Mouse (Mus musculus) spleen, postnatal 14 days (tissue): Measurements from ENCODE around the gene Ces2e.
A peak's percentile ranks its signal among the peaks of the same experiment; 100 is the strongest.
"Not testable (repeated sequence)": the region's sequence is repeated elsewhere in the genome, so short reads cannot be mapped to it uniquely, and the experiment has no call there.

Experiments
- DNase-seq, 2 experiments: peaks; one replicate each; pipeline ENCODE4 v3.0.0; 2021 to 2022; ENCODE audit warnings: low spot score in 2 of 2

Gene Ces2e

DNA sequence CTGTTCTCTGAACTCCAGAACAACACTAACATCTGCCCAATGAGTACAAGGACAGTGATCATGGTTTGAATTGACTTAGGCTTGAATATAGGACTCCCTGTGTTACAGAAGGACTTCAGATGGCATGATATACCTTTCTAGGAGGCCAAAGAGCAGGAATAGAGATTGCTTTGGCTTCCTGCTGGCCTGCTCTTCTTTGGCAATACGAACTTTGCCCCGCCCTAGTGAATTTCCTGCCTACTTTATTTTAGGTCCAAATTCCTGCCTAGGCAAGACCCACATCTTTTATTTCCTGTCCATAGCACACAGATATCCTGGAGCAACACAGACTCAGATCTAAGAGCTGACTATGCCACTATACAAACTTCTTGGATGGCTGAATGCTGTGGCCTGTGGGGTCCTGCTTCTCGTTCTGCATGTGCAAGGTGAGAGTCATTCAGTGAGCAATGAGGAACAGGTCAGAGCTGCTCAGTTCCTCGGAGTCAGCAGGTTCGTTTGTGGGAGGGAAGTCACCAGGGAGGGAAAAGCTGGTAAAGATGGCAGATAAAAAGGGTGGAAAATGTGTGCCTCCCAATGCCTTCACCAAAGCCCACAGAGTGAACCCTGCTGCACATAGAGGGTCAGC is at the start of gene Ces2e:
Gene Ces2e (plus strand): TSS at position 289 of the 625 bp plus-strand sequence.
- DNase-seq = no peak

DNA sequence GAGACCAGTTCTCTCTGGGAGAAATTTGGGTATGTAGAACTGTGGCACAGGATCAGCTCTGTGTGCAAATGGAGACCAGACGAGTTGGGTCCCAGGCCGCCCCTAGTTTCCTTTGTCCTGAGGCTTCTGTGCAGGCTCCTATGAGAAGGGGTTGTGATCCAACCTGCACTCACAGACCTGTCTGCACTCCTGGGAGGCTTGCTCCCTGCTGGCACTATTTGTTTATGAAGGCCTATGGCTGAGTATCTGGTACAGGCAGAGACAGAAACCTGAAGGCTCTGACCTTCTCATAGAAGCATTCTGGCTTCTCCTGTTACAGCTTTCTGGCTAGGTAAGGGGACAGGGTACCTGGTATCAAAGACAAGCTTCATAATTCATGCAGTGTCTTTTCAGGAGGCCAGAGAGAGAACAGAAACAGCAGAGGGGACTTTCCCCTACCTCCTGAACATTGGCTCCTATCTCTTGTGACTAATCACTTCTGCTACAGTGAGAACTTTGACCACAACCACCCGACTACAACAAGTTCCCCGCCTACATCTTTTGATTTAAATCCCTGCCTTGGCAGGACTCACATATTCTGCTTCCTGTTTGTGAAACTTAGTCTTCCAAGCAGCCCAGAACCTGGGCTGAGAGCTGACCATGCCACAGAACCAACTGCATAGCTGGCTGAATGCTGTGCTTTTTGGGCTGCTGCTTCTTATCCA is 39.7 kb upstream of the Ces2e start:
- DNase-seq = not testable (repeated sequence)

- no peak for DNase-seq
Measured at GRCm38 (mm10) chr8:104901746-104902145, 24.3 kb upstream of the Ces2e start.

DNA sequence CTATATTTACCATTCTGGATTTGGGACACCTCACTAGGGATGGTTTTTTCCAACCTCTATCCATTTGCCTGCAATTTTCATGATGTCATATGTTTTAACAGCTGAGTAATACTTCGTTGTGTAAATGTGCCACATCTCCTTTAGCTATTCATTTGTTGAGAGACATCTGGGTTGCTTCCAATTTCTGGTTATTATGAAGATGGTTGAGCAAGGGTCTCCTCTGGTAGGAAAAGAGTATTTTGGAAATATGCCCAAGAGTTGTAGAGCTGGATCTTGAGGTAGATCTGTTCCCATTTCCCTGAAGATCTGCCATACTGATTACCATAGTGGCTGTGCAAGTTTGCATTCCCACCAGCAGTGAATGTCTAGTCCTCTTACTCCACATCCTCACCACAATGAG is 18.9 kb upstream of the Ces2e start:
- no peak for DNase-seq

GRCm38 (mm10) chr8:104909021-104909420 is 17.0 kb upstream of the Ces2e start:
- not testable (repeated sequence) for DNase-seq

GRCm38 (mm10) chr8:104909651-104910050 is 16.4 kb upstream of the Ces2e start:
- not testable (repeated sequence) for DNase-seq

GRCm38 (mm10) chr8:104927301-104927700 is 1.2 kb downstream of the Ces2e start:
- DNase-seq = no peak

- no peak for DNase-seq
Measured at GRCm38 (mm10) chr8:104944665-104945064, 18.6 kb downstream of the Ces2e start.

DNA sequence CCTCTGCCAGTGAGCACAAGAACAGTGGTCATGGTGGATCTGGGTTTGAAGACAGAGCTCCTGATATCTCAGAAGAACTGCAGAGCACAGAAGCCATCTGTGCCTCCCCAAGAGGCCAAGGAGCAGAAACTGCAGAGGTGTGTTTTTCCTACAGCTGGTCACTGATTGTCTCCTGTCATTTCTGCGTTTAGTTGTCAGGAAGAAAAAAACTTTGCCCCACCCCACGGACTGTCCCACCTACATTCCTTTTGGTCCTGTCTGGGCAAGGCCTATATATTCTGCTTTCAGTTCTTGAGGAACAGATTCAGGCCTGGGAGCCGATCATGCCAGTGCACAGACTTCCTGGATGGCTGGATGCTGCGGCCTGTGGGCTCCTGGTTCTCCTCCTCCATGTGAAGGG is 21.0 kb downstream of the Ces2e start, which contains the start of gene Ces2f:
Gene Ces2f (plus strand): TSS at position 301 of the 400 bp plus-strand sequence.
- DNase-seq = no peak

GRCm38 (mm10) chr8:104949031-104949430 is 23.0 kb downstream of the Ces2e start:
- no peak for DNase-seq

DNA sequence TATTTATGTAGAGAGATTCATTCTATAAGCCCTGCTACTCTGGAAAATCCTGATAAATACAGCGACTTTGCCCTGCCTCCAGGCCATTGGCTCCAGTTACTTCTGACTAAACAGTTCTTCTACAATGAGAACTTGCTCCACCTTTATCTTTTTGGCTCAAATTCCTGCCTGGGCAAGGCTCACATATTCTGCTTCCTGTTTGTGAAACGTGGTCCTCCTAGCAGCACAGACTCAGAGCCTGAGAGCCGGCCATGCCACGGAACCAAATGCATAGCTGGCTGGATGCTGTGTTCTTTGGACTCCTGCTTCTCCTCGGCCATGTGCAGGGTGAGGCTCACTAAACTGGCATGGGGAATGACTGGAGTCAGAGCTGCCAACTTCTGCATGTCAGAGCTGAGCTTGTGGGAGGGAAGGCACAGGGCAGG is 35.5 kb downstream of the Ces2e start, which contains the start of gene Ces2g:
Gene Ces2g (plus strand): TSS at position 182 of the 425 bp plus-strand sequence.
- DNase-seq = peak in 1 of 2 experiments; percentile 12

- peak; percentile 19 to 31 for DNase-seq
Measured at GRCm38 (mm10) chr8:104962229-104962901, 36.3 kb downstream of the Ces2e start.

DNA sequence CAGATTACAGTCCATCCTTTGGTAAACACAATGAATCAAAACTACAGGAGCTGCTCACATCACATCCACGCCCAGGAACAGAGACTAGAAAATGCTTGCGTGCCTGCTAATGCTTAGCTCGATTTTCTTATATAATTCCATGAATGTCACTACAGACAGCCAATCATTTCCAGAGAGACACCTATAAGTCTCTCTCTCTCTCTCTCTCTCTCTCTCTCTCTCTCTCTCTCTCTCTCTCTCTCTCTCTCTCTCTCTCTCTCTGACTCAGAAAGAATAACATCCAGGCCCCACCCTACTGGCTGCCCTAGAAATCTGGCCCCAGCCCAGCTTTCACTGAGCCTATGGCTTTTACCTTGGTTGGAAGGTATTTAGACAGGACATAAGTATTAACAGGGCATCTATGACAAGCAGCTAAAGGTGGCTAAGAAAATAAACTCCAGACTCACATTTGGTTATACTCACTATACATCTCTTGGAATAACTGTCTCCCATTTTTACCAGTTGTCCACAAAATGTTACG is 37.4 kb downstream of the Ces2e start:
- no peak for DNase-seq

DNA sequence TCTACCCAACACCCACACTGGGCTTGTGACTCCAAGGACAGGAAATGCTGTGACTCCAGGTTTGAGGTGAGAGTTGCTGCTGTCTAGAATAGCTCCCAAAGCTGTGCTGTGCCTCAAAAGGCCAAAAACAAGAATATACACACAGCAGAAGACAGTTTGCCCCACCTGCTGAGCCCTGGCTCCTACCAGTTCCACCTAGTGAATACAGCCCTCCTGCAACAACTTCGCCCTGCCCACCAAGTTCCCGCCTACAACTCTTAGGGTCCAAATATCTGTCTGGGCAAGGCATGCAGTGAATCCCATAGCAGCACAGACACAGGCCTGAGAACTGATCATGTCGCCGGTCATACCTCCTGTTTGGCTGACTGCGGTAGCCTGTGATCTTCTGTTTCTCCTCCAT is 58.1 kb downstream of the Ces2e start:
- no peak for DNase-seq
